Mouse (Mus musculus) frontal cortex, postnatal 14 days (tissue): Measurements from ENCODE around the gene Nrp2.

ENCODE experiments used
- DNase-seq, 2 experiments: peaks; one replicate each; pipeline ENCODE4 v3.0.0; 2022; ENCODE audit warnings: low spot score in 2 of 2

Gene Nrp2

GRCm38 (mm10) chr1:62820170-62820569, 117.1 kb downstream of the Nrp2 start:
- no peak for DNase-seq

DNA sequence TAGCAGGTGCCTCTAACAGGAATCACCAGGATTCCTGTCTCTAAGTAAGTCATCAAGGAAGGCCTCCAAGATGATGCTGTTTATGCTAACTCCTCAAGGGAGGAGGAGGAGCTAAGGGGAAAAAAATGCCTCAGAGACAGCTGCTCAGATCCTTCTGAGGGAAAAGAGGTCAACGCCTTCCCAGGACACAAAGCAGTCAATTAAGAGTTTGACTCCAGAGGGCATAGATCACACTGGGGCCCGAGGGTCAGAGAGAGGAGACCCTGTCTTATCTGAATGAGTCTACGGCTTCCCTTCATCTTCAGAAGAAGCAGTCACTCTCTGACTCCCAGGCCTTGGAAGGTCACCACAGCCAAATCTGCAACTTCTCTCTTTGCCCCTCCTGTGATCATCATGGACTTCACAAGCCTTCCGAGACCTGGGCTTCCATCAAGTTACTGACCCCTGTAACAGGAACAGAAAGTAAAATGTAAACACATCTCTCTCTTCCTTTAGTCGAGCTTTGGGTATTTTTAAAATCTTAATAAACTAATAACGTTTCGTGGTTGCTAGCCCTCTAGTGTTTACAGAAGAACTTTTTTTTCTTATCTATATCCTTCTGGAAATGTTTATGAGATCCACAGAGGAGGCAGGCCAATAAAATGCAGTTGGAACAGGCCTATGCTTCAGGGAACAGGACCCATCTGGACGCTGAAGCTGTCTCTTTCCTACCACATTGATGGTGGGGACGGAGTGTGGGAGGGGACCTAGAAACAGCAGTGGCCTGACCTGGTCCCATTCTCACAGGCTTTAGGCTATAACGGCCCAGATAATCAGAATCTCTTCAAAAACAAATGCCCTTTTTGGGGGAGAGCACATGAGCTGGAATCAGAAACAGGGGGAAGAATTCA, 118.7 kb downstream of the Nrp2 start:
- no peak for DNase-seq

GRCm38 (mm10) chr1:62823549-62824195, 120.6 kb downstream of the Nrp2 start:
- no peak for DNase-seq

DNA sequence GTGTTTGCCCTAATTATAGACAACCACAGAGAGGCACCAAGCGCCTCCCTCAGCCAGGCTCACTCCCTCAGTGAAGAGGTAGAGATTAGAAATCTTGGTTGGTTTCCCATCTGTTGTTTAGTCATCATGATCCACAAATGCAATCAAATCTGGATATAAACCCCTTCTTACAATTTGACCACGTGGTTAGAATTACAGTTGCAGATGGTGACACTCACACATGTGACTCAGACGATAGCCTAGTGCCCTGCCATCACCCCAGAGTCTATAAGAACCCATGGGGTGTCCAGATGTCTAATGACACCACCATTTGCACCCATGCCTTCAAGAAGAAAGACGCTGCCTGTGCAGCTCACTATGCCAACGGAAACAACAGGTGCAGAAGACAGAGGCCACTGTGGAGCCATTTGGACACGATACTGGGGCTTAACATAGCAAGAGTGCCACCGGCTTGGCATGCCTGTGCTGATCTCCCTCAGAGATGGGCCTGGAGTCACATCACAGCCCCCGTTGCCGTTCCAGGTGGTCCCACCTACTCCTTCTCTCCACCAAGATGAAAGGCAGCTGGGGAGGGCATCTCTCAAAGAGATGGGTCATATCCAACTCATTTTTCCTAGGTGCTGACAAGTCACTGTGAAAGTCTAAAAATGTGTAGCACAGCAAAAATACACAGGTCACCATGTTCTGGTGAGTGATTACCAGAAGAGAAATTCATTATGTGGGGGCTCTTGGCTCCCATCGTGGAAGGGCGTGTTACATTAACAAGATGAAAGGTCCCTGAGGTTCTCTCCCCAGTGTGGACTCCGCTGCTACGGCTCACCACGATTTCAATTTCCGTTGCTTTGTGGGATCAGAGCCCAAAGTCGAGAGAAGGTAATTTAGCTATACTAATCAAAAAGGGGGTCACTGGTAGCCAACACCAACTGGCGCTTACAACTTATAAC, 123.0 kb downstream of the Nrp2 start:
- DNase-seq = no peak

DNA sequence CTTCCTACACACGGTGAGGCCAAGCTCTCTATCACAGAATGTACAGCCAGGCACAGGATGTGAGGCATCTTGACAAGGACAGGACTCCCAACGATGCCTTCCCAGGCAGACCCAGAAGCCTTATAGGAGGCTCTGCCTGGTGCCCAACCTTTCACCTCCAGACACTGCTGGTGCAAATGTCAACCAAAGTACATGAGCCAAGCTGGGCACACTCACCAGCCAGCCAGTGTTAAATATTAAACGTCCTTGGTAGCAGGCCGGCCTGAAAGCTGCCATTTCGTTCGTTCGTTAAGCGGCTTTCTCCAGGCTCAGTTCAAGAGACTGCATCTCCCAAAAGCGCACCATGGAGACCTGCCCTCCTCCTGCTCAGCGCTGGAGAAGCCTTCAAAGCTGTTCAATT, 124.2 kb downstream of the Nrp2 start:
- no peak for DNase-seq

GRCm38 (mm10) chr1:62828156-62828555, 125.1 kb downstream of the Nrp2 start:
- no peak for DNase-seq

- DNase-seq = no peak
These were observed 126.8 kb downstream of the Nrp2 start for GRCm38 (mm10) chr1:62829690-62830417.

DNA sequence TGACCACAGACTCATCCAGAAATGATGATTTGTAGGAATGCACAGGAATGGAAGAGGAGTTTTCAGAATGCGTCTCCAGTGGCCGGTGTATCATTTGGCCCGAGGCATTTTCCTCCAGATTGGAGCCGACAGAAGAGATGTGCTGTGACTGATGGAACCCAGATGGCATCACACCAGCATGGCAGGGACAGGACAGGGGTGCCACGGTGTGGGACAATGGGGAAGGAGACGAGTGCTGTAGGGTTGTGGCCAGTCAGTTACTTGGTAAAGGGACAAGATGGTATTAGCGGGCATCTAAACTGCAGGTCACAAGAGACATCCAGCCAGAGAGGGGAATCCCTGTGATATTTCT, 127.3 kb downstream of the Nrp2 start:
- no peak for DNase-seq

DNA sequence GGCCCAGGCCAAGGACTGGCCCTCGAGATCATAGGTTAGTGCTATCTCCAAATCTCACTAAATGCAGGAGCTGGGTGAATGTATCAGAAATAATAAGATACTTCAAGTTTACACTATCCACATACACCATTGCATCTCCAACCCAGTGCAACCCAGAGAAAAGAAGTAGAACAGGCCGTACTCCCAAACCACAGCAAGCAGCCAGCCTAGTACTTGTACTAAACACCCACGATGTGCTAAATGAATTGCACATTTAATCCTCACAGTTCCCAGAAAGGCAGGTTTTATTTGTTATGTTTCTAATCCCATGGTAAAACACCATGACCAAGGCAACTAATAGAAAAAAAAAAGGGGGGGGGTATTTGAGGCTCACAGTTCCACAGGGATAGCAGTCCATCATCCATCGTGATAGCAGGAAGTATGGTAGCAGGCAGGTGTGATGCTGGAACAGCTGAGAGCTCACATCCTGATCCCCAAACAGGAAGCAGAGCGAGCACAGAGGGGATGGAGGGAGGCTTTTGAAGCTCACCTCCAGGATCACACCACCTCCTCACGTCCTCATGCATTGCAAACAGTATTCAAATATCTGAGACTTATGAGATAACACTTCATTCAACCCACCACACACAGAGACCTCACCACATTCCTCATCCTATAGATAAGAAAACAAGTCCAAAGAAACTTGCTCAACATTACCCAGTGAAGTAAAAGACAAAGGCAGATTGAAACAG, 128.8 kb downstream of the Nrp2 start:
- DNase-seq = no peak

GRCm38 (mm10) chr1:62833356-62833755, 130.3 kb downstream of the Nrp2 start:
- no peak for DNase-seq

- no peak for DNase-seq
These were observed 131.5 kb downstream of the Nrp2 start for GRCm38 (mm10) chr1:62834443-62835185.

- DNase-seq = no peak
These were observed 135.0 kb downstream of the Nrp2 start for GRCm38 (mm10) chr1:62838083-62838482.

DNA sequence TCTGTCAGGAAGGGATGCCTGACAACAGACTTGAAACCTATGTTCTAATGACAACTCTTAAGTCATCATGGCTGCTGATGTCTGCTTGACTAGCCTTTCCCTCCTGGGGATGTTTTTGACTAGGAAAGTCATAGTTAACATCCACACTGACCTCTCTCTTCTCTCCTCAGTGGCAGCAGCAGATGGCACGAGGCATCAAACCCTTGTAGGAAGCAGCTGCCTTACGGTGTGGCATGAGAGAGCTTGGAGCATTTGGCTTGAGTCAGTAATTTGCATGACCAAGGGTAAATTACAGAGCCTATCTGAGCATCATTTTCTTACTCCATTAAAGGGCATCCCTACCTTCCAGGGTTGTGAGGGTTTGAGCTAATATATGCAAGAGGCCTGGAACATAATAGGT, 135.5 kb downstream of the Nrp2 start:
- DNase-seq = no peak

DNA sequence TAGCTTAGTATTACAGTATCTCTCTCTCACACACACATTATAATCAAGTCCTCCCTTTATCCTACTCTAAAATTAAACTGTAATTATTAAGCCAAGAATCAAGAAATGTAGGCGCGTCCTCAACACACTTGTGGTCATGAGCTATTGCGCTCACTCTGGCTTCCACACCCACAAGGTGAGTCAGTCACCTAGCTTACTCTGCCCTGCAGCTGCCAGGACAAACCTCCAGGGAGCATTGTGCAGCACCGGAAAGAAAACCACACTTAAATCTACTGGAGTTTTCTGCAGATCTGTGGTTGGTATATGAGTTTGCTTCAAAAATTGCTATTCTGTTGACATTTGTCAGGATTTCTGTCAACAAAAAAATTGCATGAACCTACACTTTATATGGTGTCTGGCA, 140.1 kb downstream of the Nrp2 start:
- DNase-seq = no peak

DNA sequence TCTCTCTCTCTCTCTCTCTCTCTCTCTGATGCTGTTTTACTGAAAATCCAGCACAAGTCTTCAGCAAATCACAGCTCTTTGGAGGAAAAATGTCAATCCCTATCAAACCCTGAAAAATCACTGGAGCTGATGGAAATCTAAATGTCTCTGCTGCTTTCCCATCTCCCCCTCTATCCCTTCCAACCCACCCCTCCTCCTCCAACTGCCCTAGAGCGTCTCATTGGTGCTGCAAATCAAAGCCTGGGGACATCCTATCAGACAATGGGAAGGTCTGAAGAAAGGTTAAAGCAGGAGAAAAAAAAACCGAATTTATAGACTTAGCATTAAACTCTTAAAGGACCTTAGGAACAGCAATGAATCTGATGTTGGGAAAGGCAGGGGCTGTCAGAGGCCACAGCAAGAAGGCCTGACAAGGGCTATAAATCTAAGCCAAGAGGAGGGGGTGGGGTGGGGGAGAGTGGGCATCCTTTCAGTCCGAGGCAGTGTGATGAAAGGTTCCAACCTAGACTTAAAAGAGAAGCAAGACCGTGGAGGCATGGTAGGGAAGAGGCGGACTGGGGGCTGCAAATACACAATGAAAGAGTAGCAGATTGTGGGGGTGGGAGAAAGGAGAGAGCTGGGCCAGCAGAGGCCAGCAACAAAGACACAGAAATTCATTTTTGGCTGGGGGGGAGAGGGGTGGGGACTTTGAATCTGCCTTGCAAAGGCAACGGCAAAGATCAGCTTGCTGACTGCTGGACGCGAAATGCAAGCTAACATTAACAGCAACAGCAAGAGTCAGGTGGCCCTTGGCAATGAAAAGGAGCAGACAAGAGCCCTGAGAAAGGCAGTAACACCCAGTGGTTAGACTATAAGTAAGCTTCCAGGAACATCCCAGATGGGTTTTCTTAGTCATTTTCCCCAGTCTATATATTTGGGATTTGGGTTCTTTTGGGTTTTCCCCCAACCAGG, 148.2 kb downstream of the Nrp2 start:
- DNase-seq = no peak

DNA sequence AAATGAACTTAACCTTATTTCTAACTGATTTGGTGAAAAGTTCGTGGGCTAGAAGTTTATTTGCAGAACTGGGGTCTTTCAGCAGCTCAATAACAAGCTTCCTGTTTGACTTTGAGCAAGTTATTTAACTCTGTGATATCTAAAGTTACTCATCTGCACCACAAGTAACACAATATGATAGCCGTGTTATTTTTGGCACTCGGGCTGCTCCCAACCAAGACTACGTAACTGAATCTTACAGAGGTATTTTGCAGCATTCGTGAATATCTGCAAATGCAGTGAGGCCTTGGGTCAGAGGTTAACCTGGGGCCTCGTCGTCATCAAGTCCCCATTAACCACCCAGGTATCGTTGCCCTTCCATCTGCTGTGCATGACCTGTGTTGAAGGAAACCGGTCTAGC, 150.3 kb downstream of the Nrp2 start:
- DNase-seq = no peak

DNA sequence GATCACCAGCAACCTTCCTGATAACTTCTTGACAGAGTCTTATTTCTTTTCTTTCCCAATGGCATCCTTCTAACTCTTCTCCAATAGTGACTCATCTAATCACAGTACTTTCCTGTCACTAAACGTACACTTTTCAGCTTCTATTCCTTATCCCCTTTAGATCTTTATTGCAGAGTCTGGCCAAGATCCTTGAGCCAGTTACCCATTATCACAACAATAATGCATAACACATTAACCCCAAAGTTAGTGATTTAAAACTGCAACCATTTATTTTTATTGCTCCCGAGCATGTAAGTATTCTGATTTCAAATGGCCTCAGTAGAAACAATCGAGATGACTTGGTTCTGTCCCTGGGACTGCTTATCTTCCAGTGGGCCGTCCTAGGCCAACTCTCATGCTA, 150.9 kb downstream of the Nrp2 start:
- no peak for DNase-seq

GRCm38 (mm10) chr1:62859098-62859497, 156.0 kb downstream of the Nrp2 start:
- DNase-seq = no peak
